Mouse (Mus musculus): ENCODE measurements around the gene Exosc10.

Gene Exosc10

DNA sequence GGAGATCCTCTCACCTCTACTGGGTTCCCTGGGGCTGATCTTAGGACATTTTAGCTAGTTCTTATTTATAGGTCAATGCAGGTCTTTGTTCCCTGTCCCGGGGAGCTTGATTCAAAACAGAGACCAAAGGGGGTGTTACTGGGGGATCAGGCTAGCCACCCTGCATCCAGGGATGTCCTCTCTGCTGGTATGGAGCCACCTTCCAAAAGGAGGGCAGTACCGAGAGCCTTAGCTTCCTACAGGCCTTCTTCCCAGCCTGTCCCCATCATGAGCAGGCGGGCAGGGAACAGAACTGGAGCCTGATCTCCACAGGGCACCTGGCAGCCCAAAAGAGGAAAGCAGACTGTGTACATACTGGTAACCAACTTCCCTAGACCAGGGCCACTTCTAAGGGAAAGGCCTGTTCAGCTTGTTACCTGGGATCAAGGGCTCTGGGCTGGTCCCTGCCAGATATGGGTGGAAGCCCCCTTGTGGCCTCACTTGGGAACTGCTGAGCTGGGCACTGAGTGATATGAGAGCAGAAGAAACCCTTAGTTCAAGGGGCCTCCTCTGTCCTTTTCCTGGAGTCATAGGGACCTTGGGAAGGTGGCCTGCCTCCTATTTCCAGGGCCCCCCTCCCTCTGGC is 46.4 kb downstream of the Exosc10 start:
- DNase-seq (ENCODE audit: low spot score in 2 of 2), result peak in 1 of 2 experiments; percentile 65

DNA sequence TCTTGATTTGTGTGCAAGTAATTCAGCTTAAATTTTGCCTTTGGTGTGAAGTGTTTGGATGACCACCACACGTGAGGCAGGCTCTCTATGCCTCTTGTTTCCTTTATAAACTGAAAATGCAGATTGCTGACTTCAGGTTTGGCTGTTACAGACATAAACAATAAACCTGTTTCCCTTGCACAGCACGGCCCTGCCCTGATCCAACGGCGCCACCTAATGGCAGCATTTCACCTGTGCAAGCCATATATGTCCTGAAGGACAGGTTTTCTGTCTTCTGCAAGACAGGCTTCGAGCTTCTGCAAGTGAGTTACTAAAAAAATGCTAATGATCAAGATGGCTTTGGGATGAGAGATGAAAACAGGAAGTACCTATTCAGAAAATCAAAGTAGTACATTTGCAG is 49.5 kb downstream of the Exosc10 start:
- peak; percentile 75 to 84 for DNase-seq (ENCODE audit: low spot score in 2 of 2)

DNA sequence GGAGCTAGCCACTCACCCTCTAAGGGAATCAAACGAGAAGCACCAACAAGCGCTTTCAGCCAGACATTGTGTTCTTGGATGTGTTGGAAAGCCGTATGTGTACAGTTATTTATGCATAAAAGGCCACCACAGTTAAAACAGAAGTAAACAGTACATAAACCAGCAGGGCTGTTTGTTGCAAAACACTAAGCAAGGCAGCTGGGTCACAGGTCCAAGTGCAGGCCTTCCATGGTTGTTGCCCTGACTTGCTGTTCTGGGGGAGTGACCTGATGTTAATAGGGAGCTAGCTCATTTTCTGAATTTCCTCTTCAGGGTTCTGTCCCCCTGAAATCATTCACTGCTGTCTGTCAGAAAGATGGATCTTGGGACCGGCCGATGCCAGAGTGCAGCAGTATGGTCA is 51.6 kb downstream of the Exosc10 start:
- DNase-seq (ENCODE audit: low spot score in 2 of 2), result no peak

DNA sequence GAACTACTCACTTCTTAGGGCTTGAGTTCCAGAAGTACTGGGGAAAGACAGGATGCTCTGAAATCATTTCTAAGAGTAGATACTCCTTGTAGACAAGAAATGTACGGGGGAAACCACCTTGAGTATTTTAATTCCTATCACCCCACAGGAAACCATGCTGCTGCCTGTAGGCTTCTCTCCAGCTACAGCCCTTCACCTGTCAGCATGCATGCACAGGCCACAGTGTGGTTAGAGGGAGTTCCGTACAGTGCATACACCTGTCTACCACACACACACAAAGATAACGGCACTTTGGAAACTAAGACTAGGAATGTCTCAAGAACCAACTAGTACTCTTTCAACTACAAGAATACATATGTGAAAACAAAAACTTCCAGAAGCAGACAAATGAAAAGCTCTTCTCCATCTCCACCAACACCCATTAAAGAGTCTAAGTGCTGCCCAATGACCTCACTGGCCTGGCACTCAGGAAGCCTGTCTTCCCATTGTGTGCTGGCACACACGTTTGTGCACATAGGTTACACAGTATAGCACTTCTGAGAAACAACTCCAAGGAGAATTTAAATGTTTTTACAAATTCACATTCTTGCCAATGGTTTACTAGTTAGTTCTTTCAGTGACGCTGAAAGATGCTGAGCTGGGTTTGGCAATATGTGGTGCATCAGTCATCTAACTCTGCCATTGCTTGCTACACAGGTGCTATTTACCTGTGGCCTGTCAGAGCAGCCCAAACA is 52.6 kb downstream of the Exosc10 start:
- no peak for DNase-seq (ENCODE audit: low spot score in 2 of 2)

DNA sequence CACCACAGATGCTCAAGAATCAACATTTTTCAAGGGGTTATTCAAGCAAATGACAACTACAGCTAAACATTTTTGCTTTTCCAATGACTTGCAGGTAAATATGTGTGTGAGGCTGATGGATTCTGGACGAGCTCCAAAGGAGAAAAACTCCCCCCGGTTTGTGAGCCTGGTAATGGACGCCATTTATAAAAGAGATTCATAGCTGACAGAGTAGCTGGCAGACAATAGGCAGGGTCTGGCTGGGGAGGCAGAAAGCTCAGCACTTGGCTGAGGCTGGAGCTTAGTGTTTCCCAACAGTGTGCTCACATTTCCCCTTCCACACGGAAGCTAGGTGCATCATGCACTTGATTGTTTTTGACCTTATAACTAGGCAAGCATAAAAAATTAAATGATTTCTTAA is 54.3 kb downstream of the Exosc10 start:
- no peak for DNase-seq (ENCODE audit: low spot score in 2 of 2)

DNA sequence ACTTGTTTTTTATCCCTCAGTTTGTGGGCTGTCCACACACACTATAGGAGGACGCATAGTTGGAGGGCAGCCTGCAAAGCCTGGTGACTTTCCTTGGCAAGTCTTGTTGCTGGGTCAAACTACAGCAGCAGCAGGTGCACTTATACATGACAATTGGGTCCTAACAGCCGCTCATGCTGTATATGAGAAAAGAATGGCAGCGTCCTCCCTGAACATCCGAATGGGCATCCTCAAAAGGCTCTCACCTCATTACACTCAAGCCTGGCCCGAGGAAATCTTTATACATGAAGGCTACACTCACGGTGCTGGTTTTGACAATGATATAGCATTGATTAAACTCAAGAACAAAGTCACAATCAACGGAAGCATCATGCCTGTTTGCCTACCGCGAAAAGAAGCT is 55.5 kb downstream of the Exosc10 start:
- no peak for DNase-seq (ENCODE audit: low spot score in 2 of 2)

DNA sequence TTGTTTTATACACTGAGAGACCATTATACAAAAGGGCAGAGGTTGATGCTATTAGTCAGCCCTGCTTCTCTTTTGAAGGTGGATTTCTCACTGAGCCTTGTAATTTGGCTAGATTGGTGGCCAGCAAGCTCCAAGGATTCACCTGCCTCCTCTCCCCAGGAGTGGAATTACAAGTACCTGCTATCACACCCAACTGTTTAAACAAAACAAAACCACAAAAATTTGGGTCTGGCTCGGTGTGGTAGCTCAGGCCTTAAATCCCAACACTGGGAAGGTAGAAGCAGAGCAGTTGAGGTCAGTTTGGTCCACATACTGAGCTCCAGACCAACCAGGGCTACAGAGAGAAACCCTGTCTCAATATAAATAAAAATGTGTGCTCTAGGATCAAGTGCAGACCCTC is 61.6 kb downstream of the Exosc10 start:
- no peak for DNase-seq (ENCODE audit: low spot score in 2 of 2)

DNA sequence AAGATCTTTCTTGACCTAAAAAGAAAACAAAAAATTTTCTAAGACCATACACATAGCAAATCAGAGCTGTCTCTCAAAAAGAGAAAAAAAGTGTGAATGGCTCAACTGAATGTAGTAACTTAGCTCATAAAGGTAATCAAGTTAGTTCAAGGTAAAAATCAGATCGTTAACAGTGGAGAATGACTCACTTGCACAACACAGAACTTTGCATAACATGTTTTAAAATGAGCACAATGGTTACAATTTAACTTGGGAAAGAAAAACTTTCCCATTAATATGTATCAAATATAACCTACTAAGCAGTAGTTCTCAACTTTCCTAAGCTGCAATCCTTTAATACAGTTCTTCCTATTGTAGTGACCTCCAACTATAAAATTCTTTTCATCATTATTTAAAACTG is 62.5 kb downstream of the Exosc10 start:
- DNase-seq (ENCODE audit: low spot score in 2 of 2), result no peak

DNA sequence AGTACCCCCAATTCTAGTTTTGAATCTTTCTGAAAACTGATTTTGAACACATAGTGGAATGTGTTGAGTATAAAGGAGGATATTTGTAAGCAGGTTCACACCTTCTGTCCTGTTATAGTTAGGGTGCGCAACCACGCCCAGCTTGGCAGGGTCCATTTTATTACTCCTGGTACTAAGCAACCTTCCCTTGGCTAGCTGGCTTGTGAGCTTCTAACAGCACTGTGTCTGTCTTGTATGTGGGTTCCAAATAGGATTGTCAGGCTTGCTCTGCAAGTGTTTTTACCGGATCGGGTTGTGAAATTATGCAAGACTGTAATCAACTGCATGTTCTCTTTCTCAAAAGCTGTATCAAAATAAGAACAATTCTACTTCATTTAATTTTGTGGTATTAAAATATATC is 64.3 kb downstream of the Exosc10 start:
- no peak for DNase-seq (ENCODE audit: low spot score in 2 of 2)

DNA sequence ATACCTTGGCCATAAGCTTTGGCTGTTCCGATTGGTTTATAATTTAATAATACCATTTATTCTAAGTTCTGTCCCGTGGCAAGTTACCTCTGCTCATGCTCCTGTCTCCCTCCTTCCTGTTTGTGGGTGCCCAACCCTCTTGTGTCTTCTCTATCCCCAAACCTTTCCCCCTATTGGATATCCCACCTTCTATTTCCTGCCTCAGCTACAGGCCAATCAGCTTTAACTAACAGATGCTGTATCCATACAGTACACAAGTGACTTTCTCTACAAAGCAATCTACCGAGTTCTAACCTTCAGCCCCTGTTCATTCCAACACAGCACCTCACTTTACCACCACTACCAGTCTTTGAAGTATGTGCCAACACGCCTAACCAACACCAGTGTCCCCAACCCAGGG is 65.4 kb downstream of the Exosc10 start:
- no peak for DNase-seq (ENCODE audit: low spot score in 2 of 2)

DNA sequence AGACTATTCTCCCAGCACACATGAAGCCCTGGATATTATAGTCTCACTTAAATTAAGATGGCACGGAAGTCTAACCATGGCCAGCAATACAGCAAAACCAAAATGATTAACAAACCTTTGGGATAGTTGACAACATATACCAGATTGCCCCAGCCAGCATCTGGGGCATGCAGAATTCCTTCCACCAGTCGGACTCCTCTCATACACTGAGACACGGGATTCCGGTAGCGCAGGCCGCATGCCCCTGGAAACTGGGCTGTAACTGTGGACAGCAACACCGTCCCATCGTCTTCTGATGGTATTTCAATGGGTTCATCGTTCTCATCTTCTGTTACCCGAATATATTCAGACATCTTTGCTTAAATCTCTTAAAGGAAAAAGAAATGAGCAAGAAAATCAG is 66.8 kb downstream of the Exosc10 start:
- no peak for DNase-seq (ENCODE audit: low spot score in 2 of 2)

DNA sequence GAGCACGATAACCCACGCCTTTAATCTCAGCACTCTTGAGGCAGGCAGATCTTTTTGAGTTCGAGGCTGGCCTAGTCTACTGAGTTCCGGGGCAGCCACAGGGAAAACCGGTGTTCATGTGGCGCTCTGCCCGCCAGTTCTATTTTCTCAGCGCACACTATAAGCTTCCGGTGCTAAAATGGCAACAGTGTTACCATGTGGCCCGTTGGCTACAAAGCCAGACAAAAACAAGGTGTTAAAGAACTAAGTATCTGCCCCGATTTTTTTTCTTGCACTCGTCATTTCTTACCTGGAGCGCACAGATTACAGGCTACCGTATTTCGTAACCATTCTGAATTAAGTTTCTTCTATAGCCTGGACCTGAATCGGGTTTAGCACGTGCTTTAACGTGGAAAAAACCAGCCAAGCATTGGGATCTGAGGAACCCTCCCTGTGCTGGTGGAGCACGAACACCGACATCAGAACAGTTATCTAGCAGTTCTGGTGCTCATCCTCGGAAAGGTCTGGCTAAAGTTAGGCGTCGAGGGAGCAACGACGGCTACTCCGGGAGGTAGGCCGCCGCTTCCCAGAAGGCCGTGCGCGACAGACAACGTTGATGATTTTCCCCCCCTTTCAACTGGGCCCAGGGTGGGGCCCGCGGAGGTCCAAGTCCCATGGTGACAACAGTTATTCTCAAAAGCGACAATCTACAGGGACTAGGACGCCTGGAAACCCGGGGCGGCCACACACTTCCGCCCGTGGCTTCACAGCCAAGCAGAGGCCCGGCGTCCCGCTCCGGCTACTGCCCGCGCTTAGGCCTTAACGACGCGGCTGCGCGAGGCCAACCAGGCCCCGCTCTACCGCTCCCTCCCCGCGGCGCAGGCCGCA is 67.8 kb downstream of the Exosc10 start:
- DNase-seq (ENCODE audit: low spot score in 2 of 2), result no peak

DNA sequence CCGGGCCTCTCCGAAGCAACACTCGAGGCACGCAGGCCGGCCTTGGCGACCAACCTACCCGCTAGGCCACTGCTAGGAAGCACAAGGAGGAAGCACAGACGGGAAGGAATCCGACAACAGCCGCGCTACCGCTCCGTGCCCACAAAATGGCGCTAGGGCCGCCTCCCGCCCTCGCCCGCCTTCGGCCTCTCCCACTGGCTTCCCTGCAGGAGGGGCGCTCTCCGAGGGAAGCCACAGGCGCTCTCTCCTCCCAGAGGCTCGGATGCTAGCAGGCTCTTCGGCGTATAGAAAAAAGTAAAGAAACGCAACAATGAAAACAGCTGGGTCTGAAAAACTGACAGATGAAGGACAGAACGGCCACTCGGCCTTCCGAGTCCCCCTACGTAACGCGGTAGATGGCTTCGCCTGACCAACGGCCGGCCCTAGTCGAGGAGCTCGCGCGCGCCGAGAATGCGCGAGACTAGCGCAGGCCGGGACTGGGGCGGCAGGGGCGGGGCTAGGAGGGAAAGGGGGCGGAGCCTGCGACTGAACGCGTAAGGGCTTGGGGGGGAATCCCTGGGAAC is 68.5 kb downstream of the Exosc10 start, which contains the start of gene Tardbp:
Tardbp (minus strand) TSS at position 397 of the 563 bp plus-strand sequence.
- DNase-seq (ENCODE audit: low spot score in 2 of 2), result peak; percentile 93 to 95

DNA sequence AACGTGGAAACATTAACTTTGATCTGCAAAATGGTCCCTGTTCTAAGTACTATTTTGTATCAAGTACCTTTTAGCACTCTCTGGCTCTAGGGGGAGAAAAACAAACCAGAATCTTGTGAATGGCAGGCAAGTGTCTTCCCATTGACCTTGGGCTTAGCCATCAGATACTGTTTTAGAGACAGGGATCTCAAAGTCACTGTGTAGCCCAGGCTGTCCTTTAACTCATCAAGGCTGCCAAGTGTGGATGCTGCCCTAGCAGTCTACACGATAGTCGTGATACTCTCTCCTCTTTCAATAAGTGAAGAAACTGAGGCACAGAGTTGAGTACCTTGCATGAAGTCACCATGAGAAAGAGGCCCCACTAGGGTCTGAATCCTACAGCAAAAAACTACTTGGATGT is 69.0 kb downstream of the Exosc10 start:
- no peak for DNase-seq (ENCODE audit: low spot score in 2 of 2)
